Comparison of ENCODE assay signal across 9 mouse cellular contexts in the genomic region with DNA sequence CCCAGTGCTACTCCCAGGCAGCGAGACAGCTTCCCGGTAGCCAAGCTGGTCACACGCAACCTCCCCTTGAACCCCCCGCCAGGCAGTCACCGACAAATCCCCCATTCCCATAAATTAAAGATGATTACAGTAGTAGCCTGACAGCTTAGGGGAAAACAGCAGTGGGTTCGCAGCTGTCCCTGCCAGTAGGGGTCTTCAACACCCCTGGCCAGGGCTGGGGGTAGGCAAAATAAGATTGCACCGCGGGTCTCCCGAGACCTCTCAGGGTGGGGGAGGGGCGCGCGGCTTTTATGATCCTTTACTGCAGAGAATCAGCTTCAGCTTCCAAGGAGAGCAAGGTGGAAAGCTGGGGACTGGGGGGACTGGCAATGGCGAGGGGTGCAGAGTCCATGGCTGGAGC. TPM values are rescaled to one million over a fixed set of nuclear protein-coding genes. Genes with fewer than 3 reads are reported as not detected.
DNase-seq lines count a peak whose midpoint lies in the region; ATAC-seq and TF ChIP-seq lines count a peak whose summit lies in the region.
"Had no signal": no experiment of that assay in that cellular context is flagged by ENCODE, and none has a peak within 500 bp of the region (broad histone marks: within the 10 kb centered on the region; RNA-seq: fewer than 3 reads in every experiment).

No protein-coding gene starts in this region.

- H3K9ac ChIP-seq in liver, embryonic 12.5 days: no peak overlapping the region
- H3K9ac ChIP-seq in liver, postnatal 0 days (replicated peaks): no peak overlapping the region
- H3K9ac ChIP-seq in forebrain, embryonic 14.5 days (ENCODE audit: low read length): peak overlapping the region; percentile 37

- 5% methylated on average over 13 of the region's 13 CpGs for WGBS in liver, embryonic 12.5 days (ENCODE audit: insufficient replicate concordance)
- 4% methylated on average over 13 of the region's 13 CpGs for WGBS in liver, postnatal 0 days (ENCODE audit: insufficient replicate concordance)
- WGBS in forebrain, embryonic 14.5 days: under 1% methylated on average over 13 of the region's 13 CpGs
- WGBS in limb, embryonic 10.5 days: 2% methylated on average over 13 of the region's 13 CpGs

- no peak overlapping the region for H3K27ac ChIP-seq in liver, embryonic 12.5 days
- no peak overlapping the region for H3K27ac ChIP-seq in liver, postnatal 0 days (ENCODE audit: low read depth)
- no peak overlapping the region for H3K27ac ChIP-seq in forebrain, embryonic 14.5 days (ENCODE audit: low read depth, low read length)
- H3K27ac ChIP-seq in limb, embryonic 10.5 days: peak overlapping the region; percentile 78

- DNase-seq in liver, postnatal 0 days: no peak
- DNase-seq in forebrain, embryonic 14.5 days (ENCODE audit: low spot score): peak; percentile 32
- DNase-seq in limb, embryonic 10.5 days (ENCODE audit: low spot score): peak; percentile 74
- peak; percentile 67 for DNase-seq in retina, embryonic 14.5 days (ENCODE audit: low spot score)
- DNase-seq in thymus, adult 18-20 months: no peak
- no peak for DNase-seq in c-Kit-positive CD71-positive TER-119-positive erythroid progenitor cells, embryonic 14.5 days (ENCODE audit: low spot score)
- DNase-seq: cerebellum, adult 9-10 months had no signal

- H3K4me3 ChIP-seq in liver, embryonic 12.5 days: no peak overlapping the region
- no peak overlapping the region for H3K4me3 ChIP-seq in liver, postnatal 0 days (ENCODE audit: low read depth, low read length)
- 0 out of 2 replicates have a peak overlapping the region, but pooled peaks have one; percentile 9 for H3K4me3 ChIP-seq in forebrain, embryonic 14.5 days (ENCODE audit: low read depth, low read length)
- H3K4me3 ChIP-seq in limb, embryonic 10.5 days: peak overlapping the region; percentile 47
- H3K4me3 ChIP-seq: megakaryocyte, embryonic 14.5 days had no signal

- ATAC-seq in liver, embryonic 12.5 days: no peak
- ATAC-seq in liver, postnatal 0 days: no peak
- ATAC-seq in forebrain, embryonic 14.5 days: no peak

- 0 out of 2 replicates have a peak, but pooled peaks cover 7% of the 10 kb centered on the region for H3K4me1 ChIP-seq in liver, embryonic 12.5 days
- no peaks in the 10 kb centered on the region for H3K4me1 ChIP-seq in liver, postnatal 0 days (ENCODE audit: insufficient read depth)
- H3K4me1 ChIP-seq in forebrain, embryonic 14.5 days (ENCODE audit: control insufficient read depth, insufficient read depth, low read length): peaks cover 17% of the 10 kb centered on the region
- peaks cover 81% of the 10 kb centered on the region for H3K4me1 ChIP-seq in limb, embryonic 10.5 days

- no peak for TF ChIP-seq EP300 in liver, postnatal 0 days (IDR thresholded peaks at IDR 0.05; ENCODE audit: low read depth)

- H3K36me3 ChIP-seq in liver, embryonic 12.5 days: no peaks in the 10 kb centered on the region
- H3K36me3 ChIP-seq in liver, postnatal 0 days (replicated peaks; ENCODE audit: insufficient read depth, low read length): no peaks in the 10 kb centered on the region
- no peaks in the 10 kb centered on the region for H3K36me3 ChIP-seq in forebrain, embryonic 14.5 days (ENCODE audit: control insufficient read depth, insufficient read depth, low read length)
- H3K36me3 ChIP-seq in limb, embryonic 10.5 days: no peaks in the 10 kb centered on the region

- no peak for TF ChIP-seq CTCF in liver, postnatal 0 days (IDR thresholded peaks at IDR 0.05; ENCODE audit: low read depth)

- peaks cover 97% of the 10 kb centered on the region for H3K27me3 ChIP-seq in liver, embryonic 12.5 days (replicated peaks)
- peaks cover 51% of the 10 kb centered on the region for H3K27me3 ChIP-seq in liver, postnatal 0 days (ENCODE audit: insufficient read depth, low read length)
- H3K27me3 ChIP-seq in forebrain, embryonic 14.5 days (replicated peaks; ENCODE audit: control insufficient read depth, insufficient read depth, low read length): peaks cover 9% of the 10 kb centered on the region; the same call in 1 of the 2 replicates
- peaks cover 60% of the 10 kb centered on the region for H3K27me3 ChIP-seq in limb, embryonic 10.5 days (ENCODE audit: low read depth, poor library complexity, severe bottlenecking)

- H3K9me3 ChIP-seq in liver, embryonic 12.5 days (replicated peaks): no peaks in the 10 kb centered on the region
- no peaks in the 10 kb centered on the region for H3K9me3 ChIP-seq in liver, postnatal 0 days (ENCODE audit: low read length)
- no peaks in the 10 kb centered on the region for H3K9me3 ChIP-seq in forebrain, embryonic 14.5 days (replicated peaks; ENCODE audit: control insufficient read depth, low read length)
- no peaks in the 10 kb centered on the region for H3K9me3 ChIP-seq in limb, embryonic 10.5 days (replicated peaks)
- H3K9me3 ChIP-seq: megakaryocyte, embryonic 14.5 days had no signal

- H3K4me2 ChIP-seq in liver, embryonic 12.5 days: 0 out of 2 replicates have a peak overlapping the region, but pooled peaks have one; percentile 5
- H3K4me2 ChIP-seq in liver, postnatal 0 days (ENCODE audit: low read depth, low read length): no peak overlapping the region
- peak overlapping the region; percentile 44 for H3K4me2 ChIP-seq in forebrain, embryonic 14.5 days (ENCODE audit: low read length)

RNA-seq across cellular contexts. Expression of a gene that starts 4.4 kb away (rescaled TPM):
- polyA plus RNA-seq in liver, embryonic 12.5 days (2016; fragmentation: Nextera tagmentation; extraction: Ambion mirVana): 0.72 and 1.3 TPM in 2 replicates
- polyA plus RNA-seq in liver, postnatal 0 days (2015; fragmentation: Nextera tagmentation; extraction: Ambion mirVana): 0.05 and 0.11 TPM in 2 replicates
- 0.34 and 0.49 TPM in 2 replicates for polyA plus RNA-seq in forebrain, embryonic 14.5 days (2014; fragmentation: Nextera tagmentation; extraction: Ambion mirVana)
- polyA plus RNA-seq in limb, embryonic 10.5 days (2016; fragmentation: Nextera tagmentation; extraction: Ambion mirVana): 11.2 and 12.1 TPM in 2 replicates

Comparison
In these comparisons a context has a peak if more than half of its experiments do, and no peak if none do; other contexts are left out.
1. H3K4me3 ChIP-seq: peak in forebrain, embryonic 14.5 days (single experiment) and limb, embryonic 10.5 days (single experiment); none in liver, embryonic 12.5 days (single experiment) and liver, postnatal 0 days (single experiment).
2. DNase-seq: peak in forebrain, embryonic 14.5 days (single experiment), limb, embryonic 10.5 days (single experiment) and retina, embryonic 14.5 days (single experiment); none in liver, postnatal 0 days (single experiment), thymus, adult 18-20 months (0 of 2) and c-Kit-positive CD71-positive TER-119-positive erythroid progenitor cells, embryonic 14.5 days (single experiment).